Mouse (Mus musculus): ENCODE measurements around the gene Lpp.

Gene Lpp

DNA sequence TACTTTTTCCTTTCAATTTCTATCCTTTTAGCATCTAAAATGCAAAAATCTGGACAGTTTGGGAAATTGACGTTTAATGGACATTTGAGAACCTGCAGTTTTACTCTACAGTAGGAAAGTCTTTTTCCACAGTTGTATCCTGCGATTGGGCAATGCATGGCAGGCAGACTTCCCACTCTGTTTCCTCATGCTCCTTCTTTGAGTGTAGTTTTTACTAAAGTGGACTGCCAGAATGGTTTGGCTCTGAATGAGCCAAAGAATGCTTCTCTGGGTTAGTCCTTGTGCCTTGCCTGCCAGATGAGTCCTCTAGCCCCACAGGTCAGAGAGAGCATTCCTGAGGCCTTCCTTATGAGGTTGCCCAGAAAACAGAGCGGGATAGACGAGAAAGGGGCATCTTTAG is 166.5 kb downstream of the Lpp start:
- peak; percentile 20 for DNase-seq (ENCODE audit: low spot score)

DNA sequence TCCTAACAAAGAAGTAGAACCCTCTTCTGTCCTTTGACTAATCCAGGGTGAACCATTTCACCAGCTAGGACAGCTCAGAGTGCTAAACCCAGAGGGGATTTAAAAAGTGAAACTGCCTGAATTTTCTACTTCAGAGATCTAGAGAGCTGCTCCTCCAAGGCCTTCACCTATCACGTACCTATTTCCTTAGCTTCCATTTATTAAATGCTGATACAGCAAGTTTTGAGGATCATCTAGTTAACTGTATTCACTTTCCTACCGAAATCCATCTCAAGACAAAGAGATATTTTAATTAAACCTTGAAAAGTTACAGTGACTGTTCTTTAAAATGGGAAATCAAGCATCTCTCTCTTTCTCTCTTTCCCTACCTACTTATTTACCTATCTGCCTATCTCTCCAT is 167.7 kb downstream of the Lpp start:
- no peak for DNase-seq (ENCODE audit: low spot score)

DNA sequence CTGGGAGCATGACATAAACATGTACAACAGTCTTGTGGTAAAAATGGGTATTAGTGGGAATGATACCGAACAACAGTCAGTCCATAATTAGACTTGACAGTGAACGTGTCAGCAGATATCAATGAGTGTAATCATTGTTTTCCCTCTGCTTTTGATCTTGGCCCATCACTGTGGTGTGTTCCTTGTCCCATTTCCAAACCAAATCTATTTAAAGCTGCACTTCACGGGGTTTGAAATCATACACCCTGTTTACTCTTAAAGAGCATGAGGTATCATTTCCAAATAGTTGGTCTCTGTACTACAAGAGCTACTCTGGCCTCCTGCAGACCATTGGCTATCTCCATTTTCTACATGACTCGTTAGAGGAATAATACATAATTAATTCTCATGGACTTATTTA is 168.3 kb downstream of the Lpp start:
- DNase-seq (ENCODE audit: low spot score), result no peak

DNA sequence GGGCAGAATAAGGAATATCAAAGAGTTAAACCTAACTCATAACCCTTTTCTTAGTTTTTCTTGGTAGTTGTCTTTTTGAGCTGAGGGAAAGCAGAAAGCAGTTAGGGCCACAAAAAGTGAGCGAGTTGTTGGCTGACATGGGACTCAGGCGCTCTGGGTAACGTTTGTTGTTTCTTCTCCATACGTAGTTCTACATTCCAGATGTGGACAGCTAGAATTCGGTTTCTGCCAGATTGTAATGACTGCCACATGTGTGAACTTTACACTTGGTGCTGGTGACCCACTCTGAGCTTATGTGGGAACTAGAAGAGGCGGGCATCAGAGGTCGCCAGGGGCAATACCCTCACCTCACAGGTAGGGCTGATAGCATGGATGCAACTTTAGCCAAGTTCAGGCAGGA is 172.0 kb downstream of the Lpp start:
- DNase-seq (ENCODE audit: low spot score), result no peak

DNA sequence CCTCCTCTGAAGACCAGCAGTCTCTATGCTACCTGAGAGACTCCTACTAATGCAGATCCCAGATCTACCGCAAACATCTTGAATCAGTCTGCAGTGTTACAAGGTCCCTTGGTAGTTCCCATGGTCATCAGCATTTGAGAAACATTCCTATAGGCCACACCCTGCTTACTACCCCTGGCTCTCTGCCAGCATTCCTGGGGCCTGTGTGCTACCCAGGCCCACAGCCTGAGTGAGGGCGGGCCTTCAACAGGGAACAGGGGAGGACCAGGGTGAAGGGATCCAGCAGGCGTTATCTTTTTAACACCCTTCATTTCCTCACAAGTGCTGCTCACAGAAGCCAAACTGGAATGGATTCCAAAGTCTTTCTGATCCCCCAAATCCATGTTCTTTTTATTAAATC is 173.0 kb downstream of the Lpp start:
- peak; percentile 61 for DNase-seq (ENCODE audit: low spot score)

DNA sequence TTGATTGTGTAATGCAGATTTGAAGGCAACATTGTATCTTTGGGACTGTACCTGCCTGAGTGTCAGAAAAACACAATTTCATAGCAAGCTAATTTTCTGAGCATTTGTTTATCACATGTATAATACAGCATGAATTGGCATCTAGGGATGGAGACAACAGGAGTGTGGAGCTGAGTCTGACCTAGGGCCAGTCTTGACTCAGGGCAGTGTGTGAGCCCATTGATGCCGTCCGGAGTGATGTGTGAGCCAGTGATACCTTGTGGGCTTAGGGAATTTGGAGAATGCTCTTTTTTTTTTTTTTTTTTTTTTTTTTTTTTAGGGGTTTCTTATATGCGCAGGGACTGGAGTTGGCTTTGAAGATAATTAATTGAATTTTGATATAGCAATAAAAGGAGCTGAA is 174.3 kb downstream of the Lpp start:
- no peak for DNase-seq (ENCODE audit: low spot score)

DNA sequence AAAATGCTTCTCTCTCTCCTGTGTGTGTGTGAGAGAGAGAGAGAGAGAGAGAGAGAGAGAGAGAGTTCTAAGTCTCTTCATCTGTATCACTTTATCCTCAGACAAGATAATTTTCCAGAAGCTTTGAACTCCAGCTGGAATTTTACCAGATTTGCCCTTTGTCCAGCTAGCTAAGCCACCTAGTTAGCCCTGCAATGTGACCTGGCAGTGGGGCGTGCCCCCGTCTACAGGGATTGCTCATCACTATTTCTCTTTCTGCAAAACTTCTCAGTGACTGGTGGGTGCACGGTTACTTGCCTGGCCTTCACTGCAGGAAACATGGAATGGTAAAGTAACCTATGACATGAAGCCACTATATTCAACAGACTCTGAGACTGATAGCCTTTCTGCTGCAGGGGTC is 174.8 kb downstream of the Lpp start:
- no peak for DNase-seq (ENCODE audit: low spot score)

DNA sequence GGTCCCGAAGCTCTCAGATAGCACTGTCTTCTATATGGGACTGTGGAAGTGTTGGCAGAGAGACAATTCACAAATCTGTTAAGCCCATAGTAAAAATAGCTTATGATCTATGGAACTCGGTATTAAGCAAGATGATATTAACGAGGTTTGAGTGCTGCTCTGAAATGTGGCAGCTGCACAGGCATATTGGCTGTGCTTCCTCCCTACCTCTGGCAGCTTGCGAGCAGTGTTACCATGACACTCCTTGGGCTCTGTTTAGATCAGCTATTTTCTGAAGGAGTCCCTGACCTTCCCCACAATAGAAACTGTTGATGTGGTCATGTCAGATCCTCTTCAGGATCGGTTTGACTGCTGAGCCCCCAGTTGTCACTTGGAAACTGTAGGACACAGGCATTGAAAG is 176.4 kb downstream of the Lpp start:
- DNase-seq (ENCODE audit: low spot score), result no peak

DNA sequence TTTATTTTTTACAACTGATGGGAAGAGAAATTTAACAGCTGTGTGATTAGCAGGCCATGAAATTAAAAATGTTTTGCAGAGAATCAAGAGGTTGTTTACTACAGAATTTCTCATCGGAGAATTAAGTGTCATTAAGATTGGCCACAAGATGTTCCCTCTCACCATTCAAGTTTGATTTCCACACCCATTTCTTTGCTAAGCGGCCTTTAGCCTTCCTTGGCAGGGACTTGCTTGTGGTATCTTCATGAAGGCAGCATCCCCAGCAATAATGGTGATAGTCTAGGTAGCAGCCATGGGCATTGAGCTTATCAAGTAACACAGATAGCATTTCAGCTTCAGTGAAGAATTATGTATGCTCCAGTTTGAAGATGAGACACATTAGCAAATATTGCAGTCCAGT is 183.7 kb downstream of the Lpp start:
- DNase-seq (ENCODE audit: low spot score), result no peak

DNA sequence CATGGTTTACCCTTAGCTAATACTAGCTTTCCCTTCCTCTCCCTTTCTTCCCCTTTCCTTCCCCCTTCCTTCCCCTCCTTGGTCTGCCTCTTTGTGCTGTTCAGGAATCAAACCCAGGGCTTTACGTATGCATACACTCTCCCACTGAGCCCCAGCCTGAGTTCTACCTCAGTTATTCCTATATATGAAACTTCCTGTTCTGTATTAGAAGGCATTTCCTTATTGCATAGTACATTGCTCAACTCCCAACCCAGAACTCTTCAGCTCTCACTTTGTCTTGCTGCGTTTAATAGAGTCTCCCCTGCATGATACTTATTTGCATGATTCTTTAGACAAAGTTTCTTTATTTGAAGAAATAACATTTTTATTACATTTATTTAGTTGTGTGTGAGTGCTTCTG is 184.5 kb downstream of the Lpp start:
- no peak for DNase-seq (ENCODE audit: low spot score)

DNA sequence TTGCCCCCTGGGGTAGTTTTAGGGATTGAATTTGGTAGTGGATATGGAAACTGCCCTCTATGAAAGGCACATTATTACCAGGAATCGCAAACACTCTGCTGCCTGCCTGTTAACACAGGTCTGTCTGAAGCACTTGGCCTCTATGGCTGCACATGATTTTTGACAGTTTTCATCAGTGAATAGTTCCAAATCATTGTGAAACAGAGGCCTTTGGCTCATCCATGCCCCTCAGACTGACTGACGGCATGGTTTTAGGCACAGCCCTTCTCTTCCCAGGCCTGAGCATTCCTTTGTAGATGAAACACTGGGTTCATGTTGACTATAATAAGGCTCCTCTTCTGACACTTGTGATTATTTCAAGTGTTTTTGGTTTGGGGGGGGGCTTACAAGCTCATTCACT is 189.5 kb downstream of the Lpp start:
- DNase-seq (ENCODE audit: low spot score), result no peak

DNA sequence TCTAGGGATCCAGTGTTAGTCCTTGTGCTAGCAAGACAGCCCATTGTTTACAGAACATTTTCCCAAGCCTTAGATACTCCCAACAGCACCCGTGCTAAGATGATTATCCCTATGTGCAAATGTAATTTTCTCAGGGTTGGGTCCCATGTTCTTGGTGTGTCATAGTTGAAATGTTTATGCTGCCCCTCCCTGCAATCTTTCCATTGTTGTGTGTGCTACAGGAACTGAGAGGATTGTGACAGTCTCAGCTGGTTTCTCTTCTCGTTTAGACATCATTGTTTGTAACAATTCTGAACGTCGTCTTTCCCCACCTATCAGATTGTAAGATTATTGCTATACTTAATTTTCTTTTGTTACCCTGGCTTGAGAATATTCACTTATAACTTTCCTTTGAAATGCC is 200.2 kb downstream of the Lpp start:
- DNase-seq (ENCODE audit: low spot score), result no peak

DNA sequence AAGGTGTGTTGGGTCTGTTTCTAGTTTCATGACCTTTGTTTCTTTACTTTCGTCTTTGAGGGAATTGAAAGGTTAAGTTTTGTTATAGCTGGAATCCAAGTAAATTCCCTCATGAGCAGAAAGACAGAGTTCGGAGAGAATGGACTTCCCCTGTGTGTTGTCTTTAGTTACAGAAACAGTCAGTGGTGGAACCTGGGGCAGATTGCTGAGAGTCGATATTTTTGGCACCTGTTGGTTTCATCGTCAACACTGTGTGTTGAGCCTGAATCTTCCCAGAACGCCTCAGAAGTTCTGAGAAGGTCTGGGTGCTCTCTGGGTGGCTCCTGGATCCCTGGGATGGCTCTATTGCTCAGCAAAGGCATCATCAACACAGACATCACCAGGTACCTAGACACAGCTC is 201.2 kb downstream of the Lpp start:
- DNase-seq (ENCODE audit: low spot score), result no peak

DNA sequence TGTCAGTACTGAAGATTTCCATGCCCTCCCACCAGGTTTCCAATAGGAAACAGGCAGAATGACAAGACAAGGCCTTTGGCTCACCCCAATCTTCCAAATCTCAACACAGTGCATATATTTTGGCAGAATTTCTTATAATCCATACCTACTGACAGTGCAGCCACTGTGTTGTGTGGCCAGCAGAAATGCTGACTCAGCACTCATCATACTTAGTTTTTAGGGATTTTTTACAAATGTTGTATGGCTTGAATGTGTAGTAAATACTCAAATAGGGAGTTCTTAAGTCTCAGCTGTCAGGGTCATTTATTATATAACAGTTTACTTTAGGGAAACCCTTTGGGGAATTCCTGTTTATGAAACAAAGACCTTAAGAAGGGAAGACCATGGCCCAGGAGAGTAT is 202.2 kb downstream of the Lpp start:
- no peak for DNase-seq (ENCODE audit: low spot score)

DNA sequence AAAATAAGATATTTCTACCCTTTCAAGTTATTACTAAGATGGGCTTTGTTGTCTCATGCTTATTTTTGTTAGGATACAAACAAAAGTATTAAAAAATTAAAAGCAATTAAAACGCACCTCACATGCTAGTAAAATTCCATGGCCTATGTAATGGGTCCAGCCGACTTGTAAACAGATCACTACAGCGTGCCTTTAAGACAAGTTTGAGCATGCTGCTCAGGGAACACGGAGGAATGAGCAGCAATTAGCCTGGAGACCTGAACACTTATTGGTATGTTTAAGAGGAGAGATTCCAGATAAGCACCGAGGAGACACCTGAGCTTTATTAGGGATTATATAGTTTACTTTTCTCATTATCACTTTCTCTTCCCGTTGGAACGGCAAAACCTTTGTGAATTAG is 205.3 kb downstream of the Lpp start:
- DNase-seq (ENCODE audit: low spot score), result no peak

DNA sequence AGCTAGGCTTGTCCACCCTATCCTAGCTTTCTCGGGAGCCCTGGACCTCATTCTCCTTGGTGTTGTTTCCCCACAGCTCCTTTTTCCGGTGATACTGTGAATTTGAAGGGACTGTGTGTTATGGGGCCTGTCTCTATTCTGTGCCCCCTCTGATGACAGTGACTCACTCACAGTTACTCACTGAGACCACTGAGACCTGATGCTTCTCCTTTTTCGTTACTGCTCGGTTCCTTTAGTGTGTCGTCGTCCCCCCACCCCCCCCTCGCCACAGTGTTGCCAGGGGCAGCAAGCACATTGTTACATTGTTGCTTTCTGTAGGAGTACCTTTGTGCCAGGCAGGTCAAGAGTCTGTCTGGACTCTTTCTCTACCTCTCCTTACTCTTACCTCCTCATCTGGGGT is 206.5 kb downstream of the Lpp start:
- no peak for DNase-seq (ENCODE audit: low spot score)

DNA sequence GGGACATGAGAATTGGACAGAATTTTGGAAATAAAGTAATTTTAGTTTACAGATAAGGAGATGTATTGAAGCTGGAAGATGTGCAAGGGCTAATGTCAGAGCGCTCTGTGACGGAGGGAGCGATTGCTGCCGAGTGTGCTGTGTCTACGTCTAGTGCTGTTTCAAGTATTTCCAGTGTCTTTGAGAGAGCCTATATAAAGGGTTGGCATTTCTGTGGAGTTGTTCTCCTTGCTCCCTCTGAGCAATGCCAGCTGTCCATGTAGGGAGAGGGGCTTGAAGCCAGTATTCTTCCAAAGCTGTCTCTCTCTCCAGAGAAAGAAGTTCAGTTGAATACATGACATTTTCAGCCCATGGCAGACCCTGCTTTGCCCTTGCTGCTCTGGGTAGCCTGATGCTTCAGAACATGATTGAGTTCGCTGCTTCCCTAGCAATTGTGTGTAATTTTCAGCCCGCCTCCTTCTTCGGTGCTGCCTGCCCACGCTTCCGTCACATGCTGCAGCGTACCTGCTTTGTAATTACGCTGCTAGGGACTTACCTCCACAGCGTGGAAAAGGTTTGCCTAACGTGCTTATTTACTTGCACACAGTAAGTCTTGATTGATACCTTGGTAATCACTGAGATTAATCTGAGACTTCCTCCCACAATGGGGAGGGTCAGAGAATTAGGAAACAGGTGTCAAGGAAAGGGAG is 207.1 kb downstream of the Lpp start:
- no peak for DNase-seq (ENCODE audit: low spot score)

DNA sequence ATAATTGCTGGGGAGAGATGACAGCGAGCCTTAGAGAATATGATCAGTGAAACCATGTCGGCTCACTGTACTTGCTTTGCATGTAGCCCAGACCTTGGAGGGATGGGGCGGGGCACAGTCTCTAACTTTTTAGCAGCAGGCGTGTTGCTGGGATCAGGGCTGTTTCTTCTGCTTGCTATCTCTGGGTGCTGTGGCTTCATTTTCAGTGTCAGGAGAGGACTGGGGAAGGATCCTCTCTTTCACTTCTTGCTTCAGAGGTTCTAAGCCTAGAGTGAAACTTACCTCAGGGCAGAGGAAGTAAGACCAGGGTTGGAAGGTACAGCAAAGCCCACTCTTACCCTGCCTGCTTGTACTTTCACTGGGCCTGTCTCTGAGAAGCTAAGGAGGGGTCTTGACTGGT is 210.0 kb downstream of the Lpp start:
- DNase-seq (ENCODE audit: low spot score), result no peak

DNA sequence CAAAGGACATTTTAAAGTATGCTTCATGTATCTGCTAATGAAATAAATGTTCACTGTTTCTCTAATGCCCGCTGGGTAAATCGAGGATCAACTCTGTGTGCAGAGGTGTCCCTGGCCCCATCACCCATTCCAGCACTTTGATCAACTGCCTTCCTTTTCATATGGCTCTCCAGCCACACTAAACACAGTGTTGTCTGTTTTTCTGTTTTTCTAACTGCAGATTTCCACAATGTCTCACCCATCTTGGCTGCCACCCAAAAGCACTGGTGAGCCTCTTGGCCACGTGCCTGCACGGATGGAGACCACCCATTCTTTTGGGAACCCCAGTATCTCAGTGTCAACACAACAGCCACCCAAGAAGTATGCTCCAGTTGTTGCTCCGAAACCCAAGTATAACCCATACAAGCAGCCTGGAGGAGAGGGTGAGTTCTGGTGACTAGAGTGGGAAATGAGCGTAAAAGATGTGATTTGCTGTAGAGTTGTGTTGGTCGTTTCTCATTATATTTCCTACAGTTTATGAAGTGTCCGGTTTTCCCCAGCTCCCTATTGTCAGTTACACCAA is 214.7 kb downstream of the Lpp start:
- no peak for DNase-seq (ENCODE audit: low spot score)

DNA sequence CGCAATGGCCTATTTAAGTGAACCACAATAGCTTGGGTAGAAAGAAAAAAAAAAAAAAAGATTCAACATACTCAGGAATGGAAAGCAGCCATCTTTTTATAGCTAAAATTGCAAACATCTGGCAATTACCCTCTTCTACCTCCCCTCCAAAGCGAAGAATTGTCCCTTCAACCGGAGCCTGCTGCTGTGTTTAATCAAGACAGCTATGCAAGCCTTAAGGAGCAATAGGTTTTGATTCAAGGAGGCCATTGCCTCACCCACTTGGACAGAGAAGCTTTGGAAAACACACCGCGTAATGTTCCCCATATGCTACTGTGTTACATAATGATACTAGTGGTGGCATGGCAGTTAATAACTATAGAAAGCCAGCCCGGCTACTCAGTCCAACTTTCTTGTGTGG is 226.2 kb downstream of the Lpp start:
- DNase-seq (ENCODE audit: low spot score), result no peak

DNA sequence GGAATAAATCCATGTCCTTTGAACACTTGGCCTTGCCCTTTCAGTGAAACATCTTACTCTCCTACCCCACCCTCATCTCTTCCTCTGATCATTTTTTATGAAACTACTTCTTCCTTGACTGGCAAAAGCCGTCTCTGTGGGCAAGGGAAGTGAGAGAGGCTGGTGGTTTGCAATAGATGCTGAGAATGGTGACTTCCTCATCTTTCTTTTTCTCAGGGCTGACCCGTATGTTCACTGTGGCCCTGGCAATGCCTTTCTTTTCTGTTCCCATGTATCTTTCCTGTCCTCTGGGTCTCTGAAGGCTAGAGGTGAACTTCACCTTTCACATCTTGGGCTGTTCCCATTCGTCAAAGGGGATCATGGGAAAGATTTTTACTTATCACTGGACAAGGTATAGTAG is 226.7 kb downstream of the Lpp start:
- no peak for DNase-seq (ENCODE audit: low spot score)

DNA sequence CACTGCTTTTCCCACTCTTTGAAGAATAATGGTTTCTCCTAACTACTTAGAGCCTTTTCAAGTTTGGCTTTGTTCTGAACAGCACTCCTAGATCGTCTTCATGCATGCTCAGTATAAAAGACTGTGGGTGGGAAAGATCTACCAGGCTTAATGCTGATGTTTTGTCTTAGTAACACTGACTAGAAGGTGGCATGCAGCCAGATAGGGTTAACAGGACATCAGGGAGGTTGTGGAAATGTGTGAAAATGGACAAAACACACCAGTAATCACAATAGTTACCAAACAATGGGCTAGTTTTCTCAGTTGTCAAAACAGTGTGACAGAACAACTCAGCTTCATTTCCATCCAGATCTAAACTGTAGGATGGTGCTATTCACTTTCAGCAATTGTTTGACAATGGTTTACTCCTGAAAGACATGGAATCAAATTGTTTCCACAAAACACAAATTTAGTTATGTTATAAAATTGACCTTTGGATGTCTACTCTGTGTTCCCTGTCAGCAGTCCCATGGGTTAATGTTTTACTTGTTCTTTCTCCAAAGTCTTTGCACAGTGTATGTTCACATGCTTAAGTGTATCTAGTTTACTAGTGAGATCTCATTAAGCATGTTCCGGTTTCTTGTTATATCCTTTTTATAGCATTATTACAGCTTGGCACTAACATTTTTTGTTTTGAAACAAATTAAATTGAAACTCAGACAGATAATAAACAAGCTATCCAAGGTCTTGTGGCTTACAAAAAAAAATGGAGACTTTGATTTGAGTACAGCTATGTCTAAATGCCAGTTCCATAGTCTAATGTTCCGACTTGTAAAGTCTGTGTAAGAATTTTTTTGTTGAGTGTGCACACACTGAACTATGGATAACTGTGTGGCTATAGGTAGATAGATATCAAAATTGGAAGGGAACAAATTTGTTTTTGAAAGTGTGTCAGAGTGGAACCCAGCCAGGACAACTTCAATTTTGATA is 229.2 kb downstream of the Lpp start:
- no peak for DNase-seq (ENCODE audit: low spot score)

DNA sequence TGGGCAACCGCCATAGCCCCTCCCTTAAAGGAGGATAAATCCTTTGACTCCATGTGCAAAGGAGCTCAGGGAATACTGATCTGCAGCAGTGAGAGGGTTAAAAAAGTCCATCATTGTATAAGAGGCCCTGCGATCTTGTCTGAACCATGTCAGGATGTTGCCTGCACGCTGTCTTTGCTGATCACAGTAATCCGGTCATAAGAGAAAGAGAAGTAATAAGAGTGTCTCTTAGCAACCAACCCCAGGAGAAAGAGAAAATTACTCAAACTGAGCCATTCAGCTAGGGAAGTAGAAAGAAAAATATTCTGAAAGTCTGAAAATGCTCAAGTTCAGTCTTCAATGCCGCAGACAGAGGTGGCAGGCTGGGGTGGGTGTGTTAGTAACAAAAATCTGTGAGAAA is 231.0 kb downstream of the Lpp start:
- DNase-seq (ENCODE audit: low spot score), result no peak
